Mouse (Mus musculus) bone marrow macrophage, adult 2 months (primary cell): Measurements from ENCODE around the gene Trim60. TPM values are rescaled to one million over a fixed set of nuclear protein-coding genes. Genes with fewer than 3 reads are reported as not detected.
"Not testable (repeated sequence)": the region's sequence is repeated elsewhere in the genome, so short reads cannot be mapped to it uniquely, and the experiment has no call there.

Experiments
- H3K27ac ChIP-seq: 2 replicates; pipeline ENCODE4 v1.5.1; 2012; ENCODE audit warnings: low read depth, low read length; ENCODE audit not compliant: insufficient read depth
- H3K4me1 ChIP-seq: 2 replicates; pipeline ENCODE4 v1.6.1; 2012; ENCODE audit warnings: low read length; ENCODE audit not compliant: control insufficient read depth, insufficient read depth
- H3K4me3 ChIP-seq: 2 replicates; pipeline ENCODE4 v1.5.1; 2012; ENCODE audit warnings: mild to moderate bottlenecking, low read length, moderate library complexity; ENCODE audit not compliant: insufficient read depth
- CTCF ChIP-seq: IDR thresholded peaks from 2 replicates; pipeline ENCODE4 v1.5.1; 2012; ENCODE audit warnings: low read depth, mild to moderate bottlenecking, low read length, moderate library complexity
- POLR2A ChIP-seq: IDR thresholded peaks from 2 replicates; pipeline ENCODE4 v1.6.1; 2012; ENCODE audit warnings: mild to moderate bottlenecking, low read depth, low read length, borderline replicate concordance
- polyA plus RNA-seq: library from polyadenylated mRNA; stranded (reverse); fragments of >200 nt; gene quantifications from 2 replicates; pipeline ENCODE4 v1.2.4, GENCODE M21; 2012; ENCODE audit not compliant: missing spikeins, insufficient read depth, insufficient read length

Gene Trim60
- polyA plus RNA-seq, 1 experiment: not detected

DNA sequence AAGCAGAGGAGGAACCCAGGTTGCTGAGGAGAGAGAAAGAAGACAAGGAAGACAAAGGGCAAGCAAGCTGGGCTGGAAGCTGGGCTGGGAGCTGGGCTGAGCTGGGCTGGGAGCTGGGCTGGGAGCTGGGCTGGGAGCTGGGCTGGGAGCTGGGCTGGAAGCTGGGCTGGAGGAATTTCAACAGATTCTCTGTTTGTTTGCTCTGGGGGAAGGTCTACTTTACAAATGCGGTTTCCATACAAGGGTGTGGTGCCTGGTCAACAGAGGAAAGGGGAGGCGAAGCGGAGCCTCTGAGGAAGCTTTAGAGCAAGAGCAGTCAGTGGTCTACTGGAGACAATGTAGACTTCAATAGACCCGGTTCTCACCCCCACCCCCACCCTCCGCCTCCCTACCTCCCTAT, 28.2 kb upstream of the Trim60 start:
- Histone ChIP-seq H3K4me3 (no peak overlapping the region), H3K4me1 (no peaks in the 10 kb centered on the region), H3K27ac (no peak overlapping the region)
- no peak for TF ChIP-seq POLR2A

DNA sequence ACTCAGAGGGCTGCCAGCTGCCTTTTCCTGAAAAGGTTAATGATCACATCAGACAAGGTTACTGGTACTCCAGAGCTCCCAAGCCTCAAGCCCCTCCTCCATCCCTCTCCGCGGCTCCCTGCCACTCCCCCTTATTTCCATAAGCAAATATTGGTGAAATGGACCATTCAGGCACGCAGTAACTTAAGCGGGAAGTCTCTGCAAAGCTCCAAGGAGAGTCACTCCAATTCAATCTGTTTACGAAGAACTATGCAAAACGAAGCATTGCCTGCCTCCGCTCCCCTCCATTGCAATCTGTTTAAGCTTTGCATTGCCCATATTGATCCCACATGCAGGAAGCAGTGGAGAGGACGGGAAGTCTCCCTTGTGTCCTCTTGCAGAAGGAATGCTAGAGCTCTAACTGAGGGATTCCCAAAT, 18.7 kb upstream of the Trim60 start, which contains the start of gene Apela:
TSS of gene Apela (minus strand) at position 220 of the 417 bp plus-strand sequence.
- no peaks in the 10 kb centered on the region for H3K4me1 ChIP-seq
- H3K27ac ChIP-seq: no peak within 1 kb of the TSS
- TF ChIP-seq CTCF (no peak), POLR2A (no peak)
- no peak within 1 kb of the TSS for H3K4me3 ChIP-seq

DNA sequence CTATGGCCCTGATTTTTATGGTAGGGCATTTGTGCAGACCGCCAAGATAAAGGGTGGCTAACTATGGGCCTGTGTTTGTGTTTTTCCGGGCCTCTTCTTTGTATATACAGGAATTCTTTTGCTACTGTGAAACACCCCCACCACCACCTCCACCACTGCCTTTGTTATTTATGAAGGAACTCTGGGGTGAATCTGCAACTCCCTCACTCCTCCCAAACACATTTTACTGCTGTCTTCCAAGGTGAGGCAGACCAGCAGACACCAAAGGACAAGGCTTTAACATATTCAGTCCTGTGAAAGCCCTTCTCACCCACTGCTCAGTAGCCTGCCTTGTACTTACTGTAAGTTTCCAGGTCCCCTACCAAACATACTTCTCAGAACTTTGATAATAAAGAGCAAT, 15.8 kb upstream of the Trim60 start:
- no peak overlapping the region for H3K27ac ChIP-seq
- no peak overlapping the region for H3K4me3 ChIP-seq
- no peaks in the 10 kb centered on the region for H3K4me1 ChIP-seq
- TF ChIP-seq CTCF (no peak), POLR2A (no peak)

DNA sequence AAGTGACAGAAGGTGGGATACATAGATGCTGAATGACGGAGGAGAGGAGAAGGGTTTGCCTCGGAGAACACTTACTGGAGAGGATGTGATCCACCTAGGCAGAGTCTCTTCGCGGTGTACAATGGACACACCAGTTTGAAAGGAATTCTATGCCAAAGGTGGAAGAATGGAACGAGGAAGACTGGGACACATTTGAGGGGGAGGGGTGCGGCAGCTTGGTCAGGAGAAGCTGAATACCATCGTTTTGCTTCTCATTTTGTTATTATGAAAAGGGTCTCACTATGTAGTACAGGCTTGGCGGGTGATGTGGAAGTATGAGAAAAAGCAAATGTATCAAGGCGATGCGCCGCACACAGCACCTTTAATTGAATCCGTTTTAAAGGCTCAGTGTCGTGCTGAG, 14.7 kb upstream of the Trim60 start:
- no peak for TF ChIP-seq CTCF
- no peak for TF ChIP-seq POLR2A
- Histone ChIP-seq H3K4me1 (no peaks in the 10 kb centered on the region), H3K27ac (no peak overlapping the region), H3K4me3 (no peak overlapping the region)

DNA sequence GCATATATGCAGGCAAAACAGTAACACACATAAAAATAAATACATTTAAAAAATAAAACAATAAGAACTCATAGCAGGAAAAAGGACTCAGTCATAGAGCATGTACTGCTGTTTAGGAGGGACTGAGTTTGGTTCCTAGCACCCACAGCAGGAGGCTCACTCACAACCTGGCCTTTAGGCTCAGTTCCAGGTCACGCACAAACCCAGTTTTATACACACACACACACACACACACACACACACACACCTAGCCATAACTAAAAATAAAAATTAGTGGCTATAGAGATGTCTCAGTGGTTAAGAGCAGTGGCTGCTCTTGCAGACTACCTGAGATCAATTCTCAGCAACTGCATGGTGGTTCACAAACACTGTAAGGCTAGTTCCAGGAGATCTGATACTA, 13.7 kb upstream of the Trim60 start:
- no peak overlapping the region for H3K4me3 ChIP-seq
- TF ChIP-seq CTCF (no peak), POLR2A (no peak)
- no peaks in the 10 kb centered on the region for H3K4me1 ChIP-seq
- H3K27ac ChIP-seq: no peak overlapping the region

DNA sequence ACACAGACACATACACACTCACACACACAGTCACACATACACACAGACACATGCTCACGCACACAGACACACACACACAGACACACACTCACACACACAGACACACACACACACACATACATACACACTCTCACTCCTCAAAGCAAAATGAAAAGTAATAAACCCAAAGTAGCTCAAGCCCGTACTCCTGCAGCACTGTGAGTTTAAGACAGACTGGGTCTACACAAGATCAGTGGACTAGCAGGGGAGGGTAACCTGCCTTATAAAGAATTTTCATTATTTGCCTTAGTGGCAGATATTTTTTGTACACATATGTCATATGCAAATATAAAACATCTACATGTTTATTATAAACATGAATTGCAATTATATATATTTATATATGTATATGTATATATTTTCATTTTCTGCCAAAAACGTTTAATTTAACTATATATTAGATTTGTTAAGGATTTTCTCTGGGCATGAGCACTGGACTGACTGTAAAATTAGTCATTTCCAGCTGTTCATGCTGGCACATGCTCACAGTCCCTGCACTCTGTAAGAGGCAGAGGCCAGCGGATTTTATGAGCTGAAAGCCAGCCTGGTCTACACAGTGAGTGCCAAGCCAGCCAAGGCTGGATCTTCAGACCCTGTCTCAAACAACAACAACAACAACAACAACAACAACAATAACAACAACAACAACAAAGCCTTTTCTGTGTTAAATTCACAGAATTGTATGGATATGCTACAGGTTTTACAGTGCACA, 12.5 kb upstream of the Trim60 start:
- H3K4me1 ChIP-seq: no peaks in the 10 kb centered on the region
- H3K27ac ChIP-seq: no peak overlapping the region
- H3K4me3 ChIP-seq: no peak overlapping the region
- no peak for TF ChIP-seq POLR2A
- TF ChIP-seq CTCF: no peak

DNA sequence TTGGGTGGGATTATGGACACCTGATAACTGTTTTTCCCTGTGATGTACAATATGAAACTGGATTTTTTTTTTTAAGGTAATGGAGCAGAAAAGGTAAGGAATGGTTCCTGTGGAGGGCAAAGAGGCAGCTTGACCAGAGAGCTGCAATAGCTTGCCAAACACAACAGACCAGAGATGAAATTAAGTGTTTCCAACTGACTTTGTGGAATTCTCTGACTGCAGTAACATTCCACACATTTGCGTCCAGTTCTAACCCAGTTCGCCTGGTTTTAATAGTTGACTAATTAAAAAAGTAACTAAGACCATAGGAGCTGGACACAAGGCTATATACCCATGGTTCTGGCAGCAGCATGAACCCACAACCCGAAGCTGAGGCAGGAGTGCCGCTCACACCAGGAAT, 11.4 kb upstream of the Trim60 start:
- no peak overlapping the region for H3K27ac ChIP-seq
- no peak overlapping the region for H3K4me3 ChIP-seq
- no peaks in the 10 kb centered on the region for H3K4me1 ChIP-seq
- TF ChIP-seq POLR2A (no peak), CTCF (no peak)

DNA sequence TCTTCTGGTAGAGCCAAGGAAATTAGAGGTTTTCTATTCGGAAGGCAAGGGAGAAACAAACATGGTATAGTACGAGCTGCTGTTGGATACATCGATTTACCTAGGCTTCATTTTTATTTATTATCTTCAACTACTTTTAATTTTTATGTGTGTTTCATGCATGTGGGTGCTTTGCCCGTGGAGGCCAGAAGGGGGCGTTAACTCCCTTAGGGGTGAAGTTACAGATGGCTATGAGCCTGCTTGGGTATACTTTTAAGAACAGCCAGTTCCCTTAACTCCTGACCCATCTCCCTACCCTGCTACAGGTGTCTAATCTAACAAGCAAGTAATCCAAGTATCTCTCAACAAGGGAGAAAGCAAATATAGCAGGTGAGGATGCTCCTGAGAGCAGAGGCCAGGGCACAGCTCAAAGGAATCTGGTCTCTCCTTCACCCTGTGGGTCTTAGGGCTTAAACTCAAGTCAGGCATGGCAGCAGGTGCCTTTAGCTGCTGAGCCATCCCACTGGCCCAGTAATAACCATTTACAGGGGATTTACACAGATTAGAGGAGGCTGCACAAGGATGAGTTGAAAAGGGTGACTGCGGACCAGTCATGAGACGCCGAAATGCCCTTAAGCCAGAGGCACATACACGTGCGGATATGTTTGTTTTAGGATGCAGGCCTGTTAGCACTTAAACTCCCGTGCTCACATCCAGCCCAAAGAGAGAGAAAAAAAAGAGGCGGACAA, 10.7 kb upstream of the Trim60 start:
- Histone ChIP-seq H3K4me1 (no peaks in the 10 kb centered on the region), H3K27ac (no peak overlapping the region), H3K4me3 (no peak overlapping the region)
- no peak for TF ChIP-seq POLR2A

DNA sequence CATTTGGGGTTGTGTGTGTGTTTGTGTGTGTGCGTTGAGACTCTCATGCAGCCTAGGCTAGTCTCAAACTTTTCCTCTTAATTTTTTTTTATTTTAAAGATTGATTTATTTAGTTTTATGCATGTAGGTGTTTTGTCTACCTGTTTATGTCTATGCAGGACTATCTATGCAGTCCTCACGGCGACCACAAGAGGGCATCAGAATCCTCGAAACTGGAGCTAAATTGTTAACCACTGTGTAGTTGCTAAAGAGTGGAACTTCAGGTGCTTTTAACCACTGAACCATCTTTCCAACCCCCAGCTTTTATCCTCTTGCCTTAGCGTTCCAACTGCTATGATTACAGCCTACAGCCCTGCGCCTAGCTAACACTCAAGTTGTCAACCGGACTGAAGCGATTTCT, 4.1 kb upstream of the Trim60 start:
- Histone ChIP-seq H3K27ac (no peak overlapping the region), H3K4me1 (no peaks in the 10 kb centered on the region), H3K4me3 (no peak overlapping the region)
- no peak for TF ChIP-seq CTCF
- no peak for TF ChIP-seq POLR2A

DNA sequence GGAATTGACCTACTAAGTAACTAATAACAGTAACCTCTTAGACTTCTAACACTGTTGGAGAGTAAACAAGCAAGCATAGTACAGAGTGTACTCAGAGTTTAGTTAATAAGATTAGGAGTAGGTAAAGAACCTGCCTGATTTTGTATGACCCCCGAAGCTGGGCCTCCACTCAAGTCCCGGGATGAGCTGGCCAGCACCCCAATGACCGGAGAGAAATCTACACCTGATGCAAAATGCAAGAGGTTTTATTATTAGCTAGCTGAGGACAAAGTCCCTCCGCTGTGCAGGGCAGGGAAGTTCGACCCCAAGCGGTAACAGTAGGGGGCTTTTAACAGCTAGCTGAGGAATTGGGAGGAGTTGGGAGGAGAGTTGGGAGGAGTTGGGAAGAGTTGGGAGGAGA, 10.8 kb downstream of the Trim60 start:
- H3K4me3 ChIP-seq, H3K4me1 ChIP-seq, H3K27ac ChIP-seq: not testable (repeated sequence)
